Mouse (Mus musculus) mouse embryonic stem cell (cell line): ENCODE measurements around the gene Trim7.
"Not testable (repeated sequence)": the region's sequence is repeated elsewhere in the genome, so short reads cannot be mapped to it uniquely, and the experiment has no call there.

Experiments used
- in situ Hi-C, 2 experiments: fragments of 300-500 bp; cut with MboI; formaldehyde crosslinking; loops; 1 replicate in 1 of 2; 3 replicates in 1 of 2; pipeline ENCODE4 v1.14.3; 2019 to 2020; ENCODE audit warnings: low sequenced_read_pairs in 2 of 2, low pct_unique_long_range_greater_than_20kb in 1 of 2, mixed read lengths in 1 of 2; ENCODE audit not compliant: unreplicated experiment in 1 of 2

Trim7 gene

GRCm38 (mm10) chr11:48819614-48820307 lies 6.2 kb upstream of the Trim7 start:
- in situ Hi-C loops: loop anchor here in 1 of 2 experiments (5.0 kb wide), 1 partner anchor 33 kb away; no protein-coding TSS in a partner anchor

- in situ Hi-C loops: no loop called here
Observed at GRCm38 (mm10) chr11:48820308-48820674, 5.6 kb upstream of the Trim7 start.

DNA sequence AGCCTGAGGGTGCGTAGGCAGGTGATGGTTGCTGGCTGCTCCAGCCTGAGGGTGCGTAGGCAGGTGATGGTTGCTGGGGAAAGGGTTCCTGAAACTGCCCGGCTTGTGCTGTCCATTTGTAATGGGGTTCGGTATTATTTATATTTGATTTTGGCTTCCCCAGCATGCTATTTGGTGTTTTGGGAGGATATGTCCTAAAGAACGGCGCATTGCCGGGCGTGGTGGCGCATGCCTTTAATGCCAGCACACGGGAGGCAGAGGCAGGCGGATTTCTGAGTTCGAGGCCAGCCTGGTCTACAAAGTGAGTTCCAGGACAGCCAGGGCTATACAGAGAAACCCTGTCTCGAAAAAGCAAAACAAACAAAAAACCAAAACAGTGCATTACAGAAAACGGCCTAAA lies 4.6 kb upstream of the Trim7 start:
- in situ Hi-C loops: not testable (repeated sequence)

DNA sequence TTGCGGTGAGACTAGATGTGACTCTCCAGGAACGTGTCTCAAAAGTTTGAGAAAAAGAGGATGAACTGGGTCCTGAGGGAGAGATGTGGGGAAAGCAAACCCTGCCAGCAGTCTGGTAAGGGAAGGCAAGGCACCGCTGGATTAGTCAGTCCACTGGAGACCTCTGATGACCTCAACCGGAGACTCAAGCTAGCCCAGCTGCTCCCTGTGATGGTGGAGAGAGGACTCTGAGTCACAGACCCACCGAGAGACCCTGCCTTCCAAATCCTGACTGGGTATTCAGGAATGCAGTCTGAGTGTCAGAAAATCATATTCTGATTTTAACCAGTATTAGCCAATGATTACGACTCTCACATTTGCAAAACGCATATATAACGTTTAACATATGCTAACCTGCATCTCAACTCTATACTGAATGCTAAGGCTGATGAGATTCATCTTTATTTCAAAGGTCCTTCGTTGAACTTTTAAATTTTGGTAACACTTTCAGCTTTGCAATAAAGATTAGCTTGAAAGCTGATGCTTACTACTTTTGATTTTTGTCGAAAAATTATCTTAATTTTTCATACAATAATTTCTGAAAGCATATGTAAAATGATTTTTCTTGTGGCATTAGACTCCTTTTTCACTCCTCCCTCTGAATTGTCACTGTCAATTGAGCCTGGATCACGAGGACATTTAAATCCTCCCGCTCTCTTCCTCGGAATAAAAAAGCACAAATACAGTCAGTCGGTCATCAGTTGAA lies 3.0 kb upstream of the Trim7 start:
- in situ Hi-C loops: no loop called here

- in situ Hi-C loops: no loop called here
Observed at GRCm38 (mm10) chr11:48823536-48823972, 2.4 kb upstream of the Trim7 start.

DNA sequence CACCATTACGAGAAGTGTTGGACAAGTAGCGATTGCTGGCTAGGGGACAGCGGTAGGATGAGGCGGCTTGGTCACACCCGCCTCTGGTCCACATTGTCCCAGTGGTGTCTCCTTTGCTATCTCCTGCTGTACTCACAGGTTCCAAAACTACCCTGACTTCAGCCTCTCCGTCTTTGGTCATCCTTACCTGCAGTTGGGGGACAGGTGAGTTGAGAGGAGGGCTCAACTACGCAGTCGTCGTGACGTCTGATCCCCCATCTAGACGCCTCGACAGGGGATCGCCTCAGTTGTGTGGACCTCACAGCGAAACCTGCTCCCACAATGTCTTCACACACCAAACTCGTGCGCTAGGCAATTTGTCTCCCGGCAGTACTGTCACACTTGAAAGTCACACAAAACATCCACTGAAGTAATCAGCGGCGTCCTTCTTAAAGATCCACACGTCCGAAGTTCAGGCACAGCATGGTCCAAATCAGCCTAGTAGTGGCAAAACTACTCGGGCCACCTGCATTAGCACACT lies 1.6 kb upstream of the Trim7 start:
- in situ Hi-C loops: no loop called here

- in situ Hi-C loops: no loop called here
Observed at GRCm38 (mm10) chr11:48826752-48827096, 784 bp downstream of the Trim7 start.

- in situ Hi-C loops: no loop called here
Observed at GRCm38 (mm10) chr11:48827926-48828325, 2.0 kb downstream of the Trim7 start.

DNA sequence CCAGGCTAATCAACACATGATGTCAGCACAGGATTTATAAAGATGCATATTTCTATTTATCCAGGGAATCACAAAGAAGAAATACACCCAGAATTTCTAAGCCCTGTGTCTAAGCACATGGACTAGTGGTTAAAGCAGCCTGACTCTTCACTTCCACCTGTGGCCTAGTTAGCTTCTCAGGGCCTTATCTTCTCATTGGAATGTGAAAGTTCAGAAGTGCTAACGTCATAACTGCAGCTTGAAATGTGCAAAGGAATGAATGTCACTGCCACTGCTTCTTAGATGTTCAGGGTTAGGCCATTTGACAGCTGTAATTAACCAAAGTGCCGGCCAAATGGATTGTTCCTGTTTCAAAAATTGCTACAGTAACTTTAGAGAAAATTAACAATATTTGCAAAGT lies 4.3 kb downstream of the Trim7 start:
- in situ Hi-C loops: no loop called here

DNA sequence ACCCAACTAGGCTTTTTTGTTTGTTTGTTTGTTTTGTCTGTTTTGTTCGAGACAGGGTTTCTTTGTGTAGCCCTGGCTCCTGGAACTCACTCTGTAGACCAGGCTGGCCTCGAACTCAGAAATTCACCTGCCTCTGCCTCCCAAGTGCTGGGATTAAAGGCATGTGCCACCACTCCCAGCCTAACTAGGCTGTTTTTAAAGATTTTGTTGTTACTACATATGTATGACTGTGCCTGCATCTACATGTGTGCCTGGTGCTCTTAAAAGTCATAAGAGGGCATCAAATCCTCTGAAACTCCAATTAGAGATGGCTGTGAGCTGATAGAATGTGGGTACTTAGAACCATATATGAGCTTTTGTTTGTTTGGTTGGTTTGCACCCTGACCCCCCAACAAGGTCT lies 5.3 kb downstream of the Trim7 start:
- in situ Hi-C loops: no loop called here

DNA sequence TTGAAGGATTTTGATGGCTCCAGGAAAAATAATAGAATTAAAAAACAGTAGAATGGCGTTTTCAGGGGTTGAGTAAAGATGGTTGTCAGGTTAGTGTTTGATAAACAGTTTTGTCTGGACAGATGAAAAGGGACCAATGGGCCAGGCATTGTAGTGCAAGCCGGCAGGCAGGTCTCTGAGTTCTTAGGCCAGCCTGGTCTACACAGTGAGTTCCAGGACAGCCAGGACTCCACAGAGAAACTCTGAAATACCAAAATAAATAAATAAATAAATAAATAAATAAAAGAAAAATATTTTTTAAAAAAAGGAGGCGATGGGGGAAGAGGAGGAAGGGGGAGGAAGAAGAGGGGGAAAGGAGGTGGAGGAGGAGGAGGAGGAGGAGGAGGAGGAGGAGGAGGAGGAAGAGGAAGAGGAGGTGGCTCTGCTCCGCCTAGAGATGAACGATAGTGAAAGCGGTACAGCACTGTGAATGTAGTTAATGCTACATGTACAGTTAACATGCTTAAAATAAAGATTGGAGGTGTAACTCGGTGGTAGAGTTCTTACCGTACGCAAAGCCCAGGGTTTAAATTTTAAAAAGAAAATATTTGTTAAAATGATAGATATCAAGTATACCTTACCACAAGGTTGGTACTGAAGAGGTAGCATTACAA lies 7.3 kb downstream of the Trim7 start:
- in situ Hi-C loops: no loop called here

- in situ Hi-C loops: no loop called here
Observed at GRCm38 (mm10) chr11:48833731-48834639, 8.0 kb downstream of the Trim7 start.

DNA sequence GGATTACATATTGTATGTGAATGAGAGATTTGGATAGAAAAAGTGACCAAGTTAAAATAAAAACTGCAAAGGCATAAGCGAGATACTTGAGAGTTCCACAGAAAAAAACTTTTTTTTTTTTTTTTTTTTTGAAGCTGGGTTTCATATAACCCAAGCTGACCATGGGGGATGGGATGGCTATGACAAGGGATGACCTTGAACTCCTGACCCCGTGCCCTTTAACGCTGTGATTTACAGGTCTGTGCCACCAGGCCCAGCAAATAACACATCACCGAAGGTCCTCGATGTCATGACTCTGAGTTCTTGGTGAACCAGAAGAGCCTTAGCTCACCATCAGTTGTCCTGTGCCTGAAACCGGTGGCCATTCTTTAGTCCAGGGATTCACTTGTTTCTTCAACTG lies 10.0 kb downstream of the Trim7 start:
- in situ Hi-C loops: no loop called here

DNA sequence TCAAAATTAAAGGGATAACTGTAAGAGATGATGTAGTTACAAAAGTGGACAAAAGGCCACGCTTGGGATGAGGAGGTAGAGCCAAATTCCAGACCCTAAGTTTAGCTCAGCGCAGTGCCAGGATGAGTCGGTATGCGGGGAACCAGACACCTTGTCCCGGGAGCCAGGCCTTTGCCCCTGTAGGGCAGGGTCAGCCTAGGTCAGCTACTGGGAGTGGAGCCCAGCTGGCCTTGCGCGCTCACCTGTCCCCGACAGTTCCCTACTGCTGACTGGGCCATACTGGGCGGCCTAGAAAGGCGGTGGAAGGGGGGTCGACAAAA lies 11.0 kb downstream of the Trim7 start:
- in situ Hi-C loops: no loop called here

GRCm38 (mm10) chr11:48837310-48838180 lies 11.6 kb downstream of the Trim7 start:
- in situ Hi-C loops: no loop called here

DNA sequence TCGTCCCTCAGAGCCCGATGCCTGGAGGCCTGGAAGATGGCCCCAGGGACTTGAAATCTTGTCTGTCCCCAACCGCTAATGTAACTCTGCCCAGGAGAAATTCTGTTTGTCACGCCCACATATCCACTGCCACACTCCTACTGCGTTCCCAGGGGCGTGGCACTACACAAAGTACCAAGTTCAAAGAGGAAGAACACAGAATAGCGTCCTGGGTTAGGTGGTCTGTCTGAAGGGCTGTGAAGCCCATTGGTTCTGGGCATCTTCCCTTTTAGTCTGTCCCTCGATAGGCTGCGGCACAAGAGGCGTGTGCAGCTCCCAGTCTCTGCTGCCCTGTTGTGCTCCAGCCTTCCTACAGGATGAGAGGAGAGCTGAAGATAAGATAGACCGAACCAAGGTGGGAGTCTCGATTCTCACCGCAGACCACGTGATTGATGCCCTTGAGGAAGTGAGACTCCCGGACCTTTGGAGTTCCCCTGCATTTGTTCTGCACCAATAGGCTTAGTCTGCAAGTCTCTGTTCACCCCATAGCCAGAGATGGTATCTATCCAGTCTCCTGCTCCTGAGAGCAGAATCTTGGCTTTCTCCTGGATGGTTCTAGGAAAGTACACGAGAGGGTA lies 12.3 kb downstream of the Trim7 start:
- in situ Hi-C loops: no loop called here

- in situ Hi-C loops: no loop called here
Observed at GRCm38 (mm10) chr11:48838879-48839680, 13.1 kb downstream of the Trim7 start.
